Mouse (Mus musculus) cortical plate, adult 2 months (tissue): ENCODE measurements around the gene 1700023F06Rik. TPM values are rescaled to one million over a fixed set of nuclear protein-coding genes. Genes with fewer than 3 reads are reported as not detected.

ENCODE experiments used
- H3K27ac ChIP-seq: fragments of 200-500 bp; 2 replicates; pipeline ENCODE4 v1.5.1; 2012; ENCODE audit warnings: low read length, control low read depth, inconsistent platforms; ENCODE audit not compliant: insufficient read depth
- H3K4me1 ChIP-seq: fragments of 200-500 bp; 2 replicates; pipeline ENCODE4 v1.6.1; 2011; ENCODE audit warnings: low read length; ENCODE audit not compliant: control insufficient read depth, insufficient read depth
- H3K4me3 ChIP-seq: fragments of 200-500 bp; 2 replicates; pipeline ENCODE4 v1.5.1; 2011; ENCODE audit warnings: mild to moderate bottlenecking, low read length, control low read depth; ENCODE audit not compliant: insufficient read depth
- CTCF ChIP-seq: fragments of 200-500 bp; IDR thresholded peaks from 2 replicates; pipeline ENCODE4 v1.5.1; 2011; ENCODE audit warnings: mild to moderate bottlenecking, control low read depth, low read length; ENCODE audit not compliant: insufficient read depth; ENCODE audit errors: extremely low read depth
- POLR2A ChIP-seq: fragments of 200-500 bp; IDR thresholded peaks from 2 replicates; pipeline ENCODE4 v1.6.1; 2011; ENCODE audit warnings: mild to moderate bottlenecking, low read length, control low read depth; ENCODE audit not compliant: insufficient read depth; ENCODE audit errors: extremely low read depth
- polyA plus RNA-seq: library from polyadenylated mRNA; depleted of rRNA; stranded (reverse); fragments of >200 nt; gene quantifications from 2 replicates; pipeline ENCODE4 v1.2.3, GENCODE M21; 2012; rRNA removed

1700023F06Rik gene
- 4.2 and 6.4 TPM in 2 replicates for polyA plus RNA-seq

DNA sequence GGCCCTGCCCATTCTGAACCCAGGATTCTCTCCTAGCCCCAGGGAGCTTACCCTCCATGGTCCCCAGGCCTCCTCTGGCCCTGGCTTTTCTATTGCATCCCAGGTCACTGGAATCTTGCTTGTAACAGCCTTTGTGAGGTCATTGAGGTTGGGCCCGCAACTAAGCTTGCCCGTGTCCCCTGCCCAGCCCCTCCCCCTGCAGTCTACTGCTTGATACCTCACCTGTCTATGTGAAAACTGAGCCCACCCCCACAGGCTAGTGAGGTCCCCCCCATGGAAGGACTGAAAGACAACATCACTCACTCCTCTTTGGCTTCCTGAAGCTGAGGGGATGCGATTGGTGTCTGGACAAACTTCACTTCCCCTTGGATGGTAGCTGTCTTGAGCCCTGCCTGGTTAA lies at the start of gene 1700023F06Rik:
1700023F06Rik (minus strand) TSS at position 101 of the 400 bp plus-strand sequence.
- TF ChIP-seq POLR2A (no peak), CTCF (no peak)
- H3K4me1 ChIP-seq = no peaks in the 10 kb centered on the region
- no peak within 1 kb of the TSS for H3K4me3 ChIP-seq
- no peak within 1 kb of the TSS for H3K27ac ChIP-seq

DNA sequence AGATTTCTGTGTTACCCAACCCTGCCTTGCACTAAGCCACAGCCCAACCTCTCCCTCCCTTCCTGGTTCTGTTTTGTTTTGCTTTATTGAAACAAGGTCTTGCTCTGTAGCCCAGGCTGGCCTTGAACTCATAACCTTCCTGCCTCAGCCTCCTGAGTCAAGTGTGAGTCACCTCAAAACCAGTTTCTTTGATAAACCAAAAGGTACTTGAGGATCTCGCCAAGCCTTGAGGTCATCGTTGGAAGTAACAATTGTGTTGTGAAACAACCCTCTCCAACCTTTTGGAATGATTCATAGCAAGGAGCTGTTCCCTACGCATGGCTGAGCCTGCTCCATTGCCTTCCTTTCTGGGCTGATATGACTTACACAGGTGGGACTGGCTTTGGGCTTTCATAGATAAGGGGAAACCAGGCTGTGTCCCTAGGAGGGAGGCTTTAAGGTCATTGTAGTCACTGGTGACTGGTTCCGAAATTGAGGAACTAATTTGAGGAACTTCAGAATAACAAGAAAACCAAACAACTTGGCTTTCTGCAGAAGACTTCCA lies 49.7 kb upstream of the 1700023F06Rik start:
- no peak for TF ChIP-seq POLR2A
- no peak for TF ChIP-seq CTCF
- Histone ChIP-seq H3K4me3 (no peak overlapping the region), H3K27ac (no peak overlapping the region), H3K4me1 (peaks cover 7% of the 10 kb centered on the region)

DNA sequence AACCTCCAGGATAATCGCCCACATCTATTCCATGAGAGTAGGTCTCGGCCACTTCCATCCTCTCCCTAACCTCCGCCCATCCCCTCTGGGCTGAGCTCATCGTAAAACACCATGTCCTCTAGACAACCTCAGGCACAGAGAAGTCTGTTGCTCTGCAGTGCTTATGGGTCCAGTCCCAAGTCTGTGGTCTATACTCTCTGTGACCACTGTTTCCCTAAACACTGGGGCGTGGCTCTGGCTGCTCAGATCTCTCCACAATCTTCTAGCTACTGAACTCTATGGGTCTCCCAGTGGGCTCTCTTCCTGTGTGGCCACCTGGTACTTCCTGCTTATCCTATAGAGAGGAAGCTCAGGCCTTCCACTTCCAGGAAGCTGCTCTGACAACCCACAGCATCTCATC lies 45.2 kb upstream of the 1700023F06Rik start:
- no peak overlapping the region for H3K27ac ChIP-seq
- no peak overlapping the region for H3K4me3 ChIP-seq
- H3K4me1 ChIP-seq = peaks cover 5% of the 10 kb centered on the region
- TF ChIP-seq CTCF = no peak
- no peak for TF ChIP-seq POLR2A

DNA sequence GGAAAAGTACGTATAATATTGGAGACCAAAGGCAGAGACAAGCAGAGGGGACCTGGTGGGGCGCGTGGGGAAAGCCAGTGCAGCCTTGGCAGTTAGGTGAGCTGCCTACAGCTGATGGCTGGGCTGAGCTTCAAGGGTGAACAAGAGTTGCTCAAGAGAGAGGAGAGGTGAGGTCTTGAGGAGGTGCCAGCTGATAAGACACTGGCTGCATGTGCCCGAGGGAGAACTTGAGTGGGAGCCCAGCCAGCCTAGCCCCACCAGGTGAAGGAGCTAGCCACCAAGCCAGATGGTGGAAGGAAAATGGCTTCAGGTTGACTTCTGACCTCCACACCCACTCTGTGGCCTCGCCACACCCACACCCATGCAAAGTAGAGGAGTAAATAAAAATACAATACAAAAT lies 44.0 kb upstream of the 1700023F06Rik start:
- peaks cover 7% of the 10 kb centered on the region for H3K4me1 ChIP-seq
- TF ChIP-seq POLR2A = no peak
- TF ChIP-seq CTCF = no peak
- no peak overlapping the region for H3K27ac ChIP-seq
- no peak overlapping the region for H3K4me3 ChIP-seq

DNA sequence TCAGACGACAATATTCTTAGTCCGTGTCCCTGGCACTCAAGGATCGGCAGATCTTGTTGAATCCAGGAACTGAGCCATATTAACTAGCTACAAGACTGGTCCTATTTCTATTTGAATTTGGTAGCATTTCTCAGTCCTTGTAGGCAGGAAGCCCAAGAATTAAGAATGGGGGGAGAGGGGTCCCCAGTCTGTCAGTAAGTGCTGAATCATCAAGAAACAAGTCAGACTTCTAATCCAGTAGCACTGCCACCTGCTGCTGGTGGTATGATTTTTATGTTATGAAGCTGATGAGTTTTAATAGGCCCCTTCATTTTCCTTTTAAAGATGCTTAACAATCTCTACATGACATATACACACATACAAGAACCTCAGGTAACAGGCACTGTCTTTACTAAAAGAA lies 42.0 kb upstream of the 1700023F06Rik start:
- TF ChIP-seq POLR2A (no peak), CTCF (no peak)
- Histone ChIP-seq H3K4me3 (no peak overlapping the region), H3K27ac (no peak overlapping the region), H3K4me1 (peaks cover 10% of the 10 kb centered on the region)

DNA sequence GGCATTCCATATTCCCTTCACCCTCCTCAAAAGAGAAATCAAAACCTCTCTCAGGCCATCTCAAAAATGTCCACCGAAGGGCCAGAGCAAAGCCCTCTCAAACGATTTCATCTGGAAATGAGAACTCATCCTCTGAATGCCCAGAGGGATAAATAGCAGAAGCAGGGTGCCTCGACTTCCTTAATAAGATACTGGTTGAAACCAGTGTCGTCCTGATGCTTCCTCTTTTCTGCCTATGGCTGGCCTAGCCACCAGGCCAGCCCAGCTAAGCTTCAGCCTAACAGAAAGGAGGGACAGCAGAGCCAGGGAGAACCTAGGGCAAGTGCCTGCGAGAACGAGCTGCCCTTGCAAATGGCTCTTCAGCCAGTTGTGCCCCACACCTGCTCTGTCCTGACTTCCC lies 41.2 kb upstream of the 1700023F06Rik start:
- no peak overlapping the region for H3K4me3 ChIP-seq
- no peak overlapping the region for H3K27ac ChIP-seq
- H3K4me1 ChIP-seq = peaks cover 10% of the 10 kb centered on the region
- no peak for TF ChIP-seq POLR2A
- TF ChIP-seq CTCF = no peak

DNA sequence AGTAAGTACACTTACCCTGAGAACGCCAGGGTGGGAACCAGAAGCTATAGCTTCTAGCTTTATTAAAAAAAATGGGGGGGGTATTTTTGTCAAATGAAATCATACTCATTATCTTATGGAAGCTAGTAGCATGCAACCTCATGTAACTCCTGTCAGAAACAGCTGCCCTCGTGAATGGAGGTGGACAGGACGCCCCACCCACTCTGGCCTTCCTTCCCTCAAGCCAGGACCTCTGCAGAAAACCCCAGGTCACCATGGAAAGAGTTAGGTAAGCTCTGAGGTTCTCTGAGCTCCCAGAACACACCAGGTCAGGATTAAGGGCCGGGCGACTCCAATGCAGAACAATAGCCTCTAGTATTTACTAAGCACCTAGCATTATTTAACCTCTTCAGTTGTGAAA lies 40.5 kb upstream of the 1700023F06Rik start:
- TF ChIP-seq POLR2A (no peak), CTCF (no peak)
- Histone ChIP-seq H3K4me1 (peaks cover 10% of the 10 kb centered on the region), H3K4me3 (no peak overlapping the region), H3K27ac (no peak overlapping the region)

DNA sequence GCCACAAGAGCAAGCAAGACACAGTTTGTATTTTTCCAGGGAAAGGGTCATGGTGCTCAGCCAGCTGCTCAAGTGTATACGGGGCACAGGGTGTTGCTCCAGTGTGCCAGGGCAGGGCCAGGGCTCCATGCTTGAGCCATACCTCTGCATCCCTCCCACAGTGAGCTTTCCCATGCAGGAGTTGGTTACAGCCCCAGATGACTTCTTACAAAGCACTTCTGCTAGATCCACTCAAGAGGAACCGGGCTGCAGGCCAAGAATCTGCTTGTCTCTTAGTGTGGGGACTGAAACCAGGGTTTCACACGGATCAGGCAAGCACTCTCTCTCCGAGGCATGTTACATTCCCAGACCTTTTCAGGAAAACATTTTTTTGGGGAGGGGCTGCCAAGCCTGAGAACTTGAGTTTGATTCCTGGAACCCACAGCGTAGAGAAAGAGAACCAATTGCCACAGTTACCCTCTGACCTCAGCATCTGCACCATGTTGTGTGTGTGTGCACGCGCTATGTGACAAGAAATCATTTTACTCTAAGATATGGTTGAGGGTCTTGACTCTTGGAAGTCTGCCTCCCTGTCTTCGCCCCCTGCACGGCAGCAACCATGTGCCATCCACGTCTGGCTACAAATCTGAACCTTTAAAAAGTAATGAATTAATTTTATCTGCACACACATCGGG lies 39.3 kb upstream of the 1700023F06Rik start:
- TF ChIP-seq CTCF (no peak), POLR2A (no peak)
- Histone ChIP-seq H3K27ac (no peak overlapping the region), H3K4me1 (peaks cover 10% of the 10 kb centered on the region), H3K4me3 (no peak overlapping the region)

DNA sequence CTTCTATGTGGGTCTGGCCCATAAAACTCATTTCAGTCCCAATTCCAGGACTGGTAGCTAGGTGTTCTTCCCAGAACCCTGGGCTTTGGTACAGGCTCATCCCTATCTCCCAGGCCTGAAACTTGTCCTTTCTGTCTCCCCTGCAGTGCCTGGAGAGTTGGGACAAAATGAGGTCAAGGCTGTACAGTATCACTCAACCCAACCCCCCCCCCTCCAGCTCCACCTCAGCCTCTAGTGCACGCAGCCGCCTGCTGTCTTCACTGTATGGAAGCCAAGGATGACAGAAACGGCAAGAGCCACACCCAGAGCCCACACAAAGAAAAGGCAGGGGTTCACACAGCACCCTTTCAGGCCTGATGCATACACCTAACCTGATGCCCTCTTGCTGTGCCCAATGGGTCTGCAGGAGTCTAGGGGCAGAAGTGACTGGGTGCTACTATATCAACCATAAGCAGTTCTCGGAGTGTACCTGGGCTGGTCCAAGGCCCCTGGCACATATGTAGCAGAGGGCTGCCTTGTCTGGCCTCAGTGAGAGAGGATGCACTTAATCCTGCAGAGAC lies 38.5 kb upstream of the 1700023F06Rik start:
- Histone ChIP-seq H3K4me1 (peaks cover 10% of the 10 kb centered on the region), H3K27ac (no peak overlapping the region), H3K4me3 (no peak overlapping the region)
- TF ChIP-seq POLR2A (no peak), CTCF (no peak)

DNA sequence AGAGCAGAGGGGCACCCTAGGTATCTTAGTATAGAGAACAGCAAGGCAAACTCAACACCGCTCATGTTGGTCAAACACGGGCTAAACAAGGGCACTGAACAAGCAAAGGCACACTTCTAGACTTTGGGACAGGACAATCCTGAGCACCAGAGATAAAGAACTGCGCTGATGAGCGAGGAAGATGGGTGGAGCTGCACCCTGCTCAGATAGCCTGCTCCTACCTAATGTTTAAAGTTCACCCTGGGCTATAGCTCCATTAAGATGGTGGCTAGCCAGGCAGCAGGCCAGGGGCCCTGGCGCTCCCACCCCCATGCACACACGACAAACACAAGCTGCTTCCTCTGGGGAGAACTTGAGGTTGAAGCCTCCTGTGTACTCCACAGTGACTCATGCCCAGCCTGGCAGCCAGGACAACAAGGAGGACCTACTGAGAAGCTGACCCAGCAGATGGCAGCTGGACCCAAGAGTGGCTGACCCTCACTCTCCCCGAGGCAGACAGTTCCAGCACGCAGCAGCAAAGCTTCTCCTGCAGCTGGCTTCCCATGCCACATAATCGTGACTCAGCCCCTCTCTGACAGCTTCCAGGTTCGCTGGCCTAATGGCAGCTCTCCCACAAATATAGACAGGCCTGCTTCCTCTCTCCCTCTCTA lies 37.8 kb upstream of the 1700023F06Rik start:
- peaks cover 10% of the 10 kb centered on the region for H3K4me1 ChIP-seq
- no peak overlapping the region for H3K27ac ChIP-seq
- H3K4me3 ChIP-seq = no peak overlapping the region
- TF ChIP-seq CTCF (no peak), POLR2A (no peak)
